Mouse (Mus musculus): ENCODE data around the gene Ampd2.

DNA sequence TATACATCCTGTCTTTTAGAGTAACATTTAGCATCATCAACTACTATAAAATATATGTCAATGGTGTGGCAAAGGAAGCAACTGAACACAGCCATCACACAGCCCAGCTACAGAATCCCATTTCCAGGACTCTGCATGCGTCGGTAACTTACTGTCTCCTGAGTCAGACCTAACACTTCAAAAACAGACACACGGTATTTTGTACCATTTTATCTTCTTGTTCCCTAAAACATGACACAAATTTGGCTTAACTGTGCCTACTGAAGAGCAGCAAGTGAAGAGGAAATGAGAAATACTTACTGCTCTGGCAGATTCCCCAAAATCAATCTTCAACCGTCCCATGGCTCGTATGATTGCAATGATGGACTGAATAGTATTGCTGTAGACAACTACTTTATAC, 36.8 kb upstream of the Ampd2 start:
- TF ChIP-seq POLR2A (IDR thresholded peaks at IDR 0.05; ENCODE audit: low read depth, low read length) (no peak), CTCF (IDR thresholded peaks at IDR 0.05; ENCODE audit: extremely low read depth, insufficient read depth, insufficient read length, insufficient replicate concordance) (no peak)

Data from spleen, adult 2 months (tissue).